Mouse (Mus musculus) C2C12 (cell line): ENCODE data around the gene Ube2l3.

Source experiments
- CEBPB ChIP-seq: IDR thresholded peaks from one replicate; pipeline ENCODE4 v1.6.1; 2011; ENCODE audit warnings: low read depth, mild to moderate bottlenecking, control low read depth, moderate library complexity
- CTCF ChIP-seq: IDR thresholded peaks from one replicate; pipeline ENCODE4 v1.5.1; 2011; ENCODE audit not compliant: control insufficient read depth, insufficient read depth, insufficient read length
- FOSL1 ChIP-seq: IDR thresholded peaks from one replicate; pipeline ENCODE4 v1.8.0; 2011; ENCODE audit warnings: mild to moderate bottlenecking, low read length; ENCODE audit not compliant: poor library complexity, insufficient read depth, severe bottlenecking
- MYOG ChIP-seq: IDR thresholded peaks from one replicate; pipeline ENCODE4 v1.6.1; 2011; ENCODE audit not compliant: control insufficient read depth, insufficient read length; ENCODE audit errors: extremely low read depth

GRCm38 (mm10) chr16:17177623-17178170 lies 24.8 kb downstream of the Ube2l3 start:
- TF ChIP-seq FOSL1 = no peak
- no peak for TF ChIP-seq CTCF
- no peak for TF ChIP-seq CEBPB
- no peak for TF ChIP-seq MYOG
